Mouse (Mus musculus) thymus, postnatal 10 days (tissue): ENCODE measurements around the gene G0s2.
"Not testable (repeated sequence)": the region's sequence is repeated elsewhere in the genome, so short reads cannot be mapped to it uniquely, and the experiment has no call there.

Source experiments
- DNase-seq, 2 experiments: peaks; one replicate each; pipeline ENCODE4 v3.0.0; 2021; ENCODE audit warnings: low spot score in 2 of 2

The G0s2 gene

GRCm38 (mm10) chr1:193253895-193254294, 19.1 kb downstream of the G0s2 start:
- DNase-seq: not testable (repeated sequence)

- no peak for DNase-seq
Observed at GRCm38 (mm10) chr1:193252616-193253015, 20.4 kb downstream of the G0s2 start.

DNA sequence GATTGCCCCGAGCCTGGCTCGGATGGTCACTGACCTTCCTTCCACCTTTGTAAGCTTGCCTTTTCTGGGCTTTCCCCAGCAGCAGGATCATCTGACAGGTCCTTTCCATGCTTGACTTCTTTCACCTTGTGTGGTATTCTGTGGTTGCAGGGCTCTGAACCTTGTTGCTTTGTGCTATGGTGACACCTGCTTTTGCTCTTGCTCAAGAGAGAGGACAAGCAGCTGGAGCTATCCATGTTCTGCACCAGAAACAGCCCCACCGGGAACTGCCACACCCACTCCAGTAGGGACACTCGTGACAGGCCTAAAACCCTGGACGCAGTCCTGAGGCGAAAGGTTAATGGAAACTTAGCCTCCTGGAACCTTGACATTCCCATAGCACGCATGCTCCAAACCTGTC, 21.6 kb downstream of the G0s2 start:
- no peak for DNase-seq

DNA sequence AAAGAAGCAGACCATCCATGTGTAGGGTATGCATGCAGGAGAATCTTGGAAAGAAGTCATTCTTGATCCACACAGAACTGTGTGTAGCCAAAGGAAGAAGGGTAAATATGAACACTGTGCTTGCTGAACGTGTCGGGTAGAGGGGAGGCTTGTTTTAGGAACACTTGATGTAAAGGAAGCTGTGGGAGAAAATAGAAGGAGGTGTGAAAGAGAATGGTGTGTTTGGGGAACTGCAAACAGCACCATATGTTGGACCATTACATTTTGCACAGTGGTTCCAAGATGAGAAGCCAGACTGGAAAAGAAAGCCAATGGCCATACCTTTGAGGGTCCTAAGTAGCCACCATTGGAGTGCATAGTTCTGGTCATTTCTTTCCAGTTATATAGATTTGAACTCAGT, 23.0 kb downstream of the G0s2 start:
- no peak for DNase-seq

DNA sequence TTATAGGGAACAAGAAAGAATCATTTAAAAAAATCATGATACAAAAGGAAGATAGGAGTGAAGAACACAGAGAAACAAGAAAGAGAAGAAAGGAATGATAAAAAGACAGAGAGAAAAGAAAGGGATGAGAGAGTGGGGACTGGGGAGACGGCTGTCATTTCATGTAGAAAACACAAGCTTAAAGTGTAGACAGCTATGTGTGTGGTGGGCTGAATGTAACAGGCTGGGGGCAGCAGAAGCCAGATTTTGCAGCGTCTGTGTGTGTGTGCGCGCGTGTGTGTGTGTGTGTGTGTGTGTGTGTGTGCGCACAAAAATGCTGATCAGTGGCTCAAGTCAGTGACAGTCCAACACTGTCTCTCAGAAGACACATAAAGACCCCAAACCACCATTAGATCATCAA, 28.8 kb downstream of the G0s2 start:
- no peak for DNase-seq

- DNase-seq: no peak
Observed at GRCm38 (mm10) chr1:193243571-193244193, 29.3 kb downstream of the G0s2 start.

GRCm38 (mm10) chr1:193242863-193243262, 30.2 kb downstream of the G0s2 start:
- DNase-seq: no peak

DNA sequence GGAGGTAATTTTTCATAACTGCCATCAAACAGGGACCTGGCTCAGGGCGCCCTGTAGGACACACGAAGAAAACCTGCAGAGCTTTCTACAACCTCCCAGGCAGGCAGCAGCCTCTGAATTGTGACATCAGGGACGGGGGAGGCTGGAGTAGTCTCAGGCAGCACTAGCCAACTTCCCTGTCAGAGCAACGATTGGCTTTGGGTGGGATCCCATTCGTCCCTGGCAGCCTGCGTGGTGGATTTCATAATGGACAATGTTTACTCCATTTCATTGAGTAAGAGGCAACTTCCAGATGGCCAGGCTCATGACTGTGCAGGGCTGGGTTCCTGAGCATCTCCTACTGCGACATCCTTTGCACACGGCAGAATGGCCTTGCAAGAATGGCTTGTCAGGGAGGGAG, 30.8 kb downstream of the G0s2 start:
- DNase-seq: no peak

DNA sequence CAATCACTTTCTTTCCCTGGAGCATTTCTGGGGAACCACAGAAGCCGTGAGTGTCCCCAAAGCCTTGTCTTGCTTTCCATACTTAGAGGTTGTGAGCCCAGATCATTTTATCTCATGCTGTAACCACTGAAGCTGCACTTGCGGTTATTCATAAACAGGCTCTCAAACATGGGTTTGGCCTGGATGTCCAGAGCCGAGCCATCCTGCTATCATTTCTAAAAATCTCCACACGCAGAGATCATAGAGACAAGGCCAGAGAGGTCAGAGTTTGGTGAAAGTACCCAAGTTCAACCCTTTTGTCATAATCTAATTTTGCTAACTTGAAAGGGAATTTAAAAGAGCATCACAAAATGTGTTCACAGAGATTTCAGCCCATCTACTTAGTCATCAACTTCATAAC, 31.6 kb downstream of the G0s2 start:
- no peak for DNase-seq

- no peak for DNase-seq
Observed at GRCm38 (mm10) chr1:193238426-193238825, 34.6 kb downstream of the G0s2 start.

DNA sequence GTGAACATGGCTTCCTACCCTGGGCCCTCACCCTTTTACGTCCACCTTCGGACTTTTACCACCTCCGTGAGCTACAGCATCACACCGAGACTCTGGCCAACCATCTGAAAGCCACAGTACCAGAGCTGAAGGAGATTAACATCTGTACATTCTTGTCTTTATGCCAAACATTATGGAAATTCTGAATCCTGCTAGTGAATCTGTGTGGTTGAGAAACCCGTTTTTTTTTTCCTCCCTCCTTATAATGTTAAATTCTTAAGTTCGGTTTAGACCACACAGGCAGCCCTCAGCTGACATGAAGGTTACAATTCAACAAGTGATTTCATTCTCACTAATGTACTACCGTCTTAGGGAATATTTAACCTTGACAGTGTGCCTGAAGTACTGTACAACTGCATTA, 38.1 kb downstream of the G0s2 start:
- no peak for DNase-seq

- DNase-seq: no peak
Observed at GRCm38 (mm10) chr1:193234130-193234645, 38.8 kb downstream of the G0s2 start.

- DNase-seq: no peak
Observed at GRCm38 (mm10) chr1:193232732-193233131, 40.3 kb downstream of the G0s2 start.

GRCm38 (mm10) chr1:193230935-193231334, 42.1 kb downstream of the G0s2 start:
- DNase-seq: no peak

- DNase-seq: no peak
Observed at GRCm38 (mm10) chr1:193230531-193230930, 42.5 kb downstream of the G0s2 start.

- DNase-seq: no peak
Observed at GRCm38 (mm10) chr1:193229570-193229969, 43.4 kb downstream of the G0s2 start.

- no peak for DNase-seq
Observed at GRCm38 (mm10) chr1:193227537-193227936, 45.5 kb downstream of the G0s2 start.

- no peak for DNase-seq
Observed at GRCm38 (mm10) chr1:193226724-193227522, 46.1 kb downstream of the G0s2 start.

- no peak for DNase-seq
Observed at GRCm38 (mm10) chr1:193226114-193226513, 46.9 kb downstream of the G0s2 start.

DNA sequence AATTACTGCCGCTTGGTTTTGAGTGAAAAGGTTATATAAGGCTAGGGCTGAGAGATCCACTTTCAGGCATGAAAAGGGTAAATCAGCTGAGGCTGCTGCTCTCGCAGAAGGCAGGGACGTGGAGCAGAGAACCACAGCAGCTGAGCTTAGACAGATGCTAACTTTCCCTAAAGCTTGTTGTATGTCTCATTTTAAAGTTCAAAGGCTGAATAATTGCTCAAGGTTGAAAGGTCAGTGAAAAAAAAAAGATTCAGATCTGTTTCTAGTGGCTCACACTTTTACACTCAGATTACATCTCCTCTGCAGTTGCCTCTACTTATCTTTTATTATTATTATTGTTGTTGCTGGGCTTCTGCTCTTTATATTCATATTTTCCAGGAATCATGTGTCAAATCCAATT, 47.5 kb downstream of the G0s2 start:
- DNase-seq: no peak
